Mouse (Mus musculus): Measurements from ENCODE around the gene Mlst8. TPM values are rescaled to one million over a fixed set of nuclear protein-coding genes. Genes with fewer than 3 reads are reported as not detected.

Mlst8 gene
- total and polyA plus RNA-seq, 3 experiments = 10.0 to 24.7 (median 14.0) TPM

DNA sequence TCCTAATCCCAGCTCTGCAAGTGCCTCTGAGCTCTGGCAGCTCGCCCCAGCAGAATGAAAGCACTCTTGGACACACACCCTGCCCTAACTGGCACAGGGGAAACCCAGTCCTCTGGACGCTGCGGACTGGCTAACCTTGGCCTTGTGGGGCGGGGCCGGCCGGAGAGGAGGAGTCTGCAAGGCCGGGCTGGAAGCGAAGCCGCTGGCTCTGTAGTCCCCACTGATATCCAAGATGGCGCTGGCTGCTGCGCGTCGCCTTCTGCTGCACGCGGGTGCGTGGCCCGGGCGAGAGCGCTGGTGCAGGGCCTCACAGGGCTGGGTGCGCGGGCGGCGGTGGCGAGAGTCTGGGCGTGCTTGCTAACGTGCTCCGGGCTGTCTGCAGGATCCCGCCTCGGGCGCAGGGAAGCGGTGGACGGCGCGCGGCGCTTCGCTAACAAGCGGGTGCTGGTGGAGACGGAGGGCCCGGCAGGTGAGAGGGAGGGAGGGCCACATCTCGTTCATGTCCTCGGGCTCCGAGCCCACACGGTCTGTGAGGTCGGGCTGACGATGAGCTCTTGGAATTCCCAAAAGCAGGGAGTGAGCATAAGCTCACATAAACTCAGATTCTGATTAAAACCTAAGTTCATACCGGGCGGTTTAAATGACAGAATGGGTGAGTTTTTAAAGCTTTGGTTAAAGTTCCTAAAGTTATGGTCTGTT, 52.3 kb downstream of the Mlst8 start, which contains the start of gene Eci1:
Eci1 (plus strand) TSS at position 171 of the 699 bp plus-strand sequence.
- H3K4me1 ChIP-seq (ENCODE audit: control insufficient read depth in 1 of 2, insufficient read depth in 2 of 2) = peaks cover 0 to 23% of the 10 kb centered on the region in 2 experiments; a peak in 2 of 4 replicates
- peak within 1 kb of the TSS; percentile 76 for H3K27ac ChIP-seq (ENCODE audit: insufficient read depth, low read depth)
- H3K4me3 ChIP-seq (replicated peaks in 1 of 3; ENCODE audit: low read depth in 2 of 3, low read length in 2 of 3, poor library complexity in 1 of 3) = peak within 1 kb of the TSS; percentile 80 to 86 (median 85)
- dilution Hi-C loops (cut with MboI; ENCODE audit: extremely low pct_ligation_motif_present, extremely low pct_unique_long_range_greater_than_20kb, low sequenced_read_pairs) (no loop called here), in situ Hi-C loops (cut with MboI; ENCODE audit: low pct_ligation_motif_present, low pct_unique_long_range_greater_than_20kb, low sequenced_read_pairs) (no loop called here)
- no peaks in the 10 kb centered on the region for H3K9me3 ChIP-seq (replicated peaks; ENCODE audit: low read length)
- TF ChIP-seq CTCF (conservative IDR thresholded peaks at IDR 0.05 in 1 of 2, IDR thresholded peaks at IDR 0.05 in 1 of 2; ENCODE audit: low read depth in 2 of 2, low read length in 2 of 2) = no peak
- TF ChIP-seq GABPA (IDR thresholded peaks at IDR 0.05; ENCODE audit: insufficient replicate concordance, low read depth, low read length) = no peak
- TF ChIP-seq RCOR1 (conservative IDR thresholded peaks at IDR 0.05; ENCODE audit: low read depth, low read length) = no peak; the same call in 1 of the 2 replicates
- TF ChIP-seq ZNF384 (IDR thresholded peaks at IDR 0.05; ENCODE audit: low read depth, low read length) = no peak
- no peak for TF ChIP-seq PAX5 (IDR thresholded peaks at IDR 0.05; ENCODE audit: low read length)
- TF ChIP-seq USF2 (conservative IDR thresholded peaks at IDR 0.05; ENCODE audit: low read depth, low read length) = no peak
- TF ChIP-seq KAT2A (IDR thresholded peaks at IDR 0.05; ENCODE audit: insufficient replicate concordance, low read length) = 0 out of 2 replicates have a peak, but pooled peaks have one; percentile 32
- peak; percentile 63; the same call in 1 of the 2 replicates for TF ChIP-seq SIN3A (IDR thresholded peaks at IDR 0.05; ENCODE audit: low read length)
- TF ChIP-seq TCF12 (IDR thresholded peaks at IDR 0.05; ENCODE audit: low read depth, low read length) = peak; percentile 94
- TF ChIP-seq MAX (IDR thresholded peaks at IDR 0.05; ENCODE audit: low read length) = peak; percentile 82
- 0 out of 2 replicates have a peak, but pooled peaks have one; percentile 73 for TF ChIP-seq MAZ (IDR thresholded peaks at IDR 0.05; ENCODE audit: low read depth, low read length)
- no peak for TF ChIP-seq E2F4 (IDR thresholded peaks at IDR 0.05; ENCODE audit: insufficient replicate concordance, low read depth, low read length)
- TF ChIP-seq JUND (conservative IDR thresholded peaks at IDR 0.05; ENCODE audit: low read depth, low read length) = no peak
- TF ChIP-seq ELF1 (IDR thresholded peaks at IDR 0.05; ENCODE audit: low read depth, low read length) = 0 out of 2 replicates have a peak, but pooled peaks have one; percentile 3
- TF ChIP-seq MYC (IDR thresholded peaks at IDR 0.05; ENCODE audit: low read depth, low read length) = no peak
- TF ChIP-seq BHLHE40 (IDR thresholded peaks at IDR 0.05; ENCODE audit: low read depth, low read length) = peak; percentile 50; the same call in 1 of the 2 replicates
- no peak for TF ChIP-seq ZC3H11A (IDR thresholded peaks at IDR 0.05; ENCODE audit: low read depth, low read length)
- peak; percentile 94 for TF ChIP-seq ZMIZ1 (IDR thresholded peaks at IDR 0.05; ENCODE audit: low read depth, low read length)
- TF ChIP-seq HCFC1 (IDR thresholded peaks at IDR 0.05; ENCODE audit: low read depth, low read length) = peak; percentile 26; the same call in 1 of the 2 replicates
- peak; percentile 80; the same call in 1 of the 2 replicates for TF ChIP-seq UBTF (IDR thresholded peaks at IDR 0.05; ENCODE audit: low read depth, low read length)
- peak; percentile 91 for TF ChIP-seq NELFE (IDR thresholded peaks at IDR 0.05; ENCODE audit: low read depth, low read length)
- no peak for TF ChIP-seq JUN (IDR thresholded peaks at IDR 0.05; ENCODE audit: insufficient read depth, low read depth, low read length)
- TF ChIP-seq IRF4 (IDR thresholded peaks at IDR 0.05; ENCODE audit: low read depth, low read length) = peak; percentile 58; the same call in 1 of the 2 replicates
- no peak for TF ChIP-seq SMC3 (IDR thresholded peaks at IDR 0.05; ENCODE audit: low read depth, low read length)
- TF ChIP-seq USF1 (IDR thresholded peaks at IDR 0.05; ENCODE audit: low read depth, low read length) = no peak
- TF ChIP-seq TBP (conservative IDR thresholded peaks at IDR 0.05; ENCODE audit: low read depth, low read length) = peak; percentile 87
- peak; percentile 56 for TF ChIP-seq NRF1 (IDR thresholded peaks at IDR 0.05; ENCODE audit: low read depth, low read length)
- peak; percentile 92 for TF ChIP-seq POLR2A (IDR thresholded peaks at IDR 0.05; ENCODE audit: low read depth, low read length)
- peak; percentile 50; the same call in 1 of the 2 replicates for TF ChIP-seq MEF2A (IDR thresholded peaks at IDR 0.05; ENCODE audit: borderline replicate concordance, low read depth, low read length)
- 0 out of 2 replicates have a peak, but pooled peaks have one; percentile 38 for TF ChIP-seq CHD1 (IDR thresholded peaks at IDR 0.05; ENCODE audit: low read depth, low read length)
- no peak for TF ChIP-seq MAFK (IDR thresholded peaks at IDR 0.05; ENCODE audit: insufficient replicate concordance, low read length)
- TF ChIP-seq EP300 (IDR thresholded peaks at IDR 0.05; ENCODE audit: low read length) = no peak
- peak; percentile 77 for TF ChIP-seq MXI1 (IDR thresholded peaks at IDR 0.05; ENCODE audit: low read depth, low read length)
- peak; percentile 56; the same call in 1 of the 2 replicates for TF ChIP-seq CHD2 (IDR thresholded peaks at IDR 0.05; ENCODE audit: low read length)
- TF ChIP-seq POLR2AphosphoS2 (IDR thresholded peaks at IDR 0.05; ENCODE audit: low read depth, low read length) = peak; percentile 99
- TF ChIP-seq ETS1 (conservative IDR thresholded peaks at IDR 0.05; ENCODE audit: low read depth, low read length) = no peak
- TF ChIP-seq RAD21 (IDR thresholded peaks at IDR 0.05; ENCODE audit: low read depth, low read length) = no peak
- H3K9ac ChIP-seq (ENCODE audit: insufficient read depth, low read depth) = peak within 1 kb of the TSS; percentile 79
- peak within 1 kb of the TSS; percentile 72 for H3K4me2 ChIP-seq (ENCODE audit: insufficient read depth, low read depth, poor library complexity, severe bottlenecking)
- DNase-seq (ENCODE audit: extremely low read depth) = peak; percentile 92
- H3K36me3 ChIP-seq (replicated peaks in 1 of 2; ENCODE audit: control insufficient read depth in 1 of 2, insufficient read depth in 1 of 2, low read length in 1 of 2) = peaks cover 46 to 61% of the 10 kb centered on the region in 2 experiments
- H3K79me2 ChIP-seq (replicated peaks; ENCODE audit: control insufficient read depth, extremely low read depth, insufficient read depth, poor library complexity, severe bottlenecking) = peaks cover 9% of the 10 kb centered on the region
- no peaks in the 10 kb centered on the region for H3K27me3 ChIP-seq (replicated peaks)

Data from CH12.LX (cell line).